Mouse (Mus musculus) retina, adult 2 months (tissue): ENCODE results near the gene Prss41.
"Not testable (repeated sequence)": the region's sequence is repeated elsewhere in the genome, so short reads cannot be mapped to it uniquely, and the experiment has no call there.

Experiments used
- DNase-seq: peaks from one replicate; pipeline ENCODE4 v3.0.0-alpha.2; 2012; ENCODE audit warnings: low read depth, low spot score

Gene Prss41

DNA sequence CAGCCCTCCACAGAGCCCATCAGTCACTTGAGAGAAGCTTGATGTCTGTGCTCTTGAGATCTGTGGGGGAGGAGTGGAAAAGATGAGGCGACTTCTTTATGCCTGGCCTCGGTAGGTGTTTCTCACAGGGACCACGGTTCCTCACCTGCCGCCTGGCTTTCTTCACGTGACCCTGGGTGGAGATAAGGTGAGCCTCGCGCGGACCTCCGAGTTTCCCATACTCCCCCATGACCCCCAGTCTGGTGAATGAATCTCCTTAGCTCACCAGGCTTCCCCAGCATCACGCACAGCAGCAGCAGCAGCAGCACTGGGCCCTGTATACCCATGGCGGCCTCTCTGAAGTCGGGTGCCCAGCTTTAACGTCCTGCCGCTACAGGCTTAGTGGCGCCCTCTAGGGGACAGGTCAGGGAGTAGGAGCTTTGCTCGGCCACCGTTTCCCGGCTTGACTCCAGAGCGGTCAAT lies at the start of gene Prss41, which contains the start of gene Prss32:
Gene Prss41, minus strand, starts transcription at position 361 of the 462 bp plus-strand sequence.
Gene Prss32, plus strand, starts transcription at position 44 of the 462 bp plus-strand sequence.
- DNase-seq = no peak

DNA sequence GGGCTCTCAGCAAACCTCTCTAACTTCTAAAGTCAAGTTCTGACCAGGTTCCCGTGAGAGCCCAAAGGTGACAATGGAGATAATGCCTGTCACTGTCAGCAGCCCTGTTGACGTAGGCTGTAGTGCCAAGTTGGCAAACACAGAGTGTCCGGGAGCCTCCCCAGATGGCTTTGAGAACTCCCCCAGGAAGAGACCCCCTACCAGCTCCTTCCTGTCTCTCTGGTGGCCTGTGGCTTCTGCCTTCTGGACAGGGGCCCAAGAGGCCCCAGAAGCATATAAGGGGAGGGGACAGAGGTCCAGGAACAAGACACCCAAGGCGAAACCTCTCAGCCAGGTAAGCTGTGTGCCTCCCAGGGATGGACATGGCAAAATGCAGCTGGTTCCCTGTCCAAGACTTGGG lies 36.6 kb upstream of the Prss41 start, which contains the start of the genes Dcpp1 and Dcpp2:
Gene Dcpp1, plus strand, starts transcription at position 301 of the 400 bp plus-strand sequence.
Gene Dcpp2, plus strand, starts transcription at position 305 of the 400 bp plus-strand sequence.
- DNase-seq = not testable (repeated sequence)

DNA sequence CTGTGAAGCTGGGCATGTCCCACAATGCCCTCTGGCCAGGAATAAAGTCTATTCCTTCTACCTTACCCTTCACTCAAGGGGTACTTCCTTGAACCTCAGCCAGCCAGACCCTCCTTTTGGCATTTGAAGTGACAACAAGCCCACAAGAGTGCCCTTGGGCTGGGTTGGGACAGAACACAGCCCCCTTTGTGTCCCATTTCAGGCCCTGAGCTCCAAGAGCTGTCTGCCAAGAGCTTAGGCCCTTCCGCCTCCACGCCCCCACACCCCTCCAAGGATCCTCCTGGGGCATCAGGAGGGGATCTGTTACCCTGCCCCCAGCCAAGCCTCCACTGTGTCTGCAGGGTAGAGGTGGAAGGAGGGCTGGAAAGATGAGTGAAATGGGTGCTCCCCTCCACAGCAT lies 33.2 kb upstream of the Prss41 start:
- DNase-seq = no peak

DNA sequence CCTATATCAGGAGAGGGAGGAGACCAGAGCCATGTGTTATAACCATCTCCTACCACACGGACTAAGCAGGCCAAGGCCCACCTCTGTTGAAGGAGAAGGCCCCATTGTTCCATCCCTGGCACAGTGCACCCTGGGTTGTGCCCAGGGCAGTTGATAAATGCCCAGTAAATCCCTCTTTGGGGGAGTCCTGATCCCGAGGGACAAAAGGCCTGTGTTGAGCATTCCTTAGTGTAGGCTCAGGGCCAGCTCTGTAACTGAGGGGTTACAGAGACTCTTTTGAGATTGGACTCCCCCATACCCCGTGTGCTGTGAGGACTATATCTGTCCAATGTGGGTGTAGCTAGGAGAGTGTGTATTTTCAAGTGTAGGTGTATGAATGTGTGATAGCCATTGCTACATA lies 32.8 kb upstream of the Prss41 start:
- no peak for DNase-seq

DNA sequence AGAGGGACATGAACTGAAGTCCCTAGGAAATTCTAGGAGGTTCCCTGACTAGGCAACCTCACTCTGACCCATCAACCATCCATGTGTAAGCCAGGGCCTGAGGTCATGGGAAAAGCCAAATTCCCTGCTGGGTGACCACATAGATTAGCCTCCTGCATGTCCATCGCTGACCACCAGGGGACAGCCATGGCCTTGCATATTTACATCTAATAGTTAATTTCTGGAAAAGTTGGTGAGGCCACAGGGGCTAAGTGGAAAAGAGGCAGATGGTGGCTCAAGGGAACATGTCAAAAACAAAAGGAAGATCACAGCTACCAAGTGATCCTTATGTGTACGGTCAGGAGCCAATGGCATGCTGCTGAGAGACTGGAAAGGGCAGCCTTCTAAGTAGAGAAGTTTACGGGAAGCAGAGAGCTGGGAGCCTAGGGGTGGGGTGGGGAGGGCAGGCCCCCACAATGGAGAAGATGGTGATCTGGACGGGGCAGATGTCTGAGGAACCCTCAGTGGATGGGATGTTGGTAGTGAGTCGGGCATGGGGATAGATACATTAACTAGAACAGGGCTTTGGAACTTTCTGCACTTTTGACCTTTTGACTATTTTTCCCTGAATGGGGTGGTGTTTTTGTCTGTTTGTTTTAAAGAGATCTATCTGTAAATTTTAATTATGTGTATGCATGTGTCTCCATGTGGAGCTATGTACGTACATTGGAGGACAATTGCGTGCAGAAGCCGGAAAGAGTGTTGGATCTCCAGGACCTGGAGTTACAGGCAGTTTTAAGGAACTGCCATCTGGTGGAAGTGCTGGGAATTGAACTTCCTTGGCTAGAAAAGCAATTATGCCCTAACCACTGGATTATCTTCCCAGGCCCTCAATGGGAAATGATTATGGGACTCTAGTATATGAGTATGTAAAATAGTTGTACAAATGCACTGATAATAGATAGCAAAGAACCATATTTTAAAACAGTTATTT lies 30.2 kb upstream of the Prss41 start:
- DNase-seq = peak; percentile 25

DNA sequence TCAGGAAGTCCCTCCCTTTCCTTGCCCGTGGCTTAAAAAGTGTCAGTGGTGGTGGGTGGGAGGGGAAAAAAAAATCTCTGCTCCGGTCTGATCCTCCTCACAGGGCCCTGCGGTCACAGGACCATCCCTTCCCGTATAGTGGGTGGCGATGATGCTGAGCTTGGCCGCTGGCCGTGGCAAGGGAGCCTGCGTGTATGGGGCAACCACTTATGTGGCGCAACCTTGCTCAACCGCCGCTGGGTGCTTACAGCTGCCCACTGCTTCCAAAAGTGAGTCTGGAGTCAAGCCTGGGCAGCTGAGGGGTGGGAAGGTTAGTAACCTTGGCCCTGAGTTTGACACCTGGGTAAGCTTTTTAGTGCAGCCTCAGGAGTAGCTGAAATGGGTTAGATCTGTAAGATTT lies 24.5 kb upstream of the Prss41 start:
- no peak for DNase-seq

DNA sequence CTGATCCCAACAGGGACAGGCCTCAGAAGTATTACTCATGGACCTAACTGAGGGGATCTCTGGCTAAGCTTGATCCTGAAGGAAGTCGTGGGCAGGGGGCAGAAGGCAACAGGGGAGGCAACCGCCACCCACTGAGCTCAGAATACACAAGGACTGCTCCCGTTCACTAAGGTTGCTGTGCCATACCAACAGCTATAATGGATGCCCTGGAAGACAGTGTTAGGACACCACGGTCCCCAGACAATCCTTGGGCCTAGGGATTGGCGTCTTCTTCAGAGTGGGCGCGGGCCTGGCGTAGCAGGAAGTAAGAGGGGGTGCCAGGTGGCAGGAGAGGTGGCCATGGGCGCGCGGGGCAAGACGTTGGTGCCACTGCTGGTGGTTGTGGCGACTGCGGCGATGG lies 23.8 kb upstream of the Prss41 start, which contains the start of gene Prss21:
Gene Prss21, plus strand, starts transcription at position 301 of the 400 bp plus-strand sequence.
- DNase-seq = no peak

DNA sequence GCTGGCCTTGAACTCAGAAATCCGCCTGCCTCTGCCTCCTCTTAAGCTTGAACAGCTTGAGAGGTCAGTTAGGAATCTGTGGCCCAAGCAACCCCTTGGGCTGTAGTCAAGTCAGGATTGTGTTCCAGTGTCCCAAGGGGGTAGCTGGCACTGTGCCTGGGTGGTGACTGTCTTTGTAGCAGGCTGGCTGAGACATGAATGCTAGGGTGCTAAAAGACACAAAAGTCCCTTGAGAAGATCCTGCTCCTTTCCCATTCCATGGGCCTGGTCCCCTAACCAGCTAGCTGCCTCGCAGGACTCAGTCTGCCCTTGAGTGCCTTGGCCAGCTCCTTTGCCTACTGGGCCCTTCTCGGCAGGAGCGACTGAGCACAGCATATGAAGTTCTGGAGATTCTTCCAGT lies 19.0 kb upstream of the Prss41 start:
- no peak for DNase-seq

DNA sequence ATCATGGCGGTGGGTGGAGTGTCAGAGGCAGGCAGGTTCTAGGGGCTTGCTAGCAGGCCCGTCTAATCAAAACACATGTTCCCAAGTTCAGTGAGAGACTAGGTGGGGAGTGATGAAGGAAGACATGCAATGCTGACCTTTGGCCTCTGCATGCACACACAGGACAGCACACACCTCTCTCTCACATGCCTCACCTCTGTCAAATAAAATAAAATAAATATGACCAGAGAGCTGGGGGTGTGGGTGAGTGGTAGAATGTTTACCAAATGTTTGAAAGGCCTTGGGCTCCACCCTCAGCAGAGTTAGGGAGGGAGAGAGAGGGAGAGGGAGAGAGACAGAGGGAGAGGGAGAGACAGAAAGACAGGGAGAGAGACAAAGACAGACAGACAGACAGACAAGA lies 13.9 kb upstream of the Prss41 start:
- no peak for DNase-seq

DNA sequence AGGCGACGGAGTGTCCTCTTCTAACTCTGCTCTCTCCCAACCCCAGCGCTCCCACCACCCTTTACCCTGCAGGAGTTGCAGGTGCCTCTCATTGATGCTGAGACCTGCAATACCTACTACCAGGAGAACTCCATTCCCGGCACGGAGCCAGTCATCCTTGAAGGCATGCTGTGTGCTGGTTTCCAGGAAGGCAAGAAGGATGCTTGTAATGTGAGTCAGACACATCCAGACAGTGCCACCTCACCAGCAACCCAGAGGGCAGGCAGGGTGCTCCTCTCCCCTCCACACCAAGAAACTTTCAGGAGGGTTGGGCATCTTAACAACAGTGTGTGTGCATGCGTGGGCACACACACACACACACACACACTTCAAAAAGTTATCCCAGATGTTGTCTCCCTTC lies 13.2 kb upstream of the Prss41 start:
- no peak for DNase-seq

DNA sequence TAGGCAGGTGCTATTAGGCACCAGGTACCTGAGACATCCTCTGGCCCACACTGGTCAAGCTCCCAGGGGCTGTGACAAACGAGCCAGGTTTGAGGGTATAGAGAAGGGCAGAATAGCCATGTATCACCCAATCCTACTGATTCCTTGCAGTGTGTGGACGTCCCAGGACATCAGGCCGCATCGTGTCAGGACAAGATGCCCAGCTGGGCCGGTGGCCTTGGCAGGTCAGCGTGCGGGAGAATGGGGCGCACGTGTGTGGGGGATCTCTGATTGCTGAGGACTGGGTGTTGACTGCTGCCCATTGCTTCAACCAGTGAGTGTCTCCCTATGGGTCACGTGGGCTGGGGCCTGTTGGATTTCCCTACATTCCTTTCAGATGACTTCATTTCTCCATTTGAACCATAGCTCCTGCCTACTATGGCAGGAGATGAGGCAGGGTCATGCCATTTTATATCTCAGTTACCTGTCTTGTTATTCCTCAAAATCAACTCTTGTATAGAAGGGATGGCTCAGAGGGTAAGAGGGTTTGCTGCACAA lies 10.3 kb upstream of the Prss41 start:
- no peak for DNase-seq

DNA sequence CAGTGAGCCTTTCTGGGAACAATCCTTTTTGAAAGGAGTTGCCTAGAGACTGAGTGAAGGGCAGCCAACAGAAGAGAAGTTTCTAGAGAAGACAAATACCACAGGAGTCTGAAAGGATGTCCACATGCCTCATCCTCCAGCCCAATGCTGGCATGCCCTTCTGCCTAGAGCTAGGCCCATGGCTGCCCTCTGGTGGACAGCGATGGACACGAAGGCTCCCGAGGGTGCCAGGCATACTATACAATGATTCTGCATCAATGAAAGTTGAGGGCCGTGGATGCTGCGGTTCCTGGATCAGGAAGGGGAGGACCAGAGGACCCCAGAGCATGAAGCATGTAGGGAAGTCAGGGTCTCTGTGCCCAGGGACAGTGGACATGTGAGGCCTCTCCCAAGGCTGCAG lies 9.3 kb upstream of the Prss41 start:
- DNase-seq = no peak

DNA sequence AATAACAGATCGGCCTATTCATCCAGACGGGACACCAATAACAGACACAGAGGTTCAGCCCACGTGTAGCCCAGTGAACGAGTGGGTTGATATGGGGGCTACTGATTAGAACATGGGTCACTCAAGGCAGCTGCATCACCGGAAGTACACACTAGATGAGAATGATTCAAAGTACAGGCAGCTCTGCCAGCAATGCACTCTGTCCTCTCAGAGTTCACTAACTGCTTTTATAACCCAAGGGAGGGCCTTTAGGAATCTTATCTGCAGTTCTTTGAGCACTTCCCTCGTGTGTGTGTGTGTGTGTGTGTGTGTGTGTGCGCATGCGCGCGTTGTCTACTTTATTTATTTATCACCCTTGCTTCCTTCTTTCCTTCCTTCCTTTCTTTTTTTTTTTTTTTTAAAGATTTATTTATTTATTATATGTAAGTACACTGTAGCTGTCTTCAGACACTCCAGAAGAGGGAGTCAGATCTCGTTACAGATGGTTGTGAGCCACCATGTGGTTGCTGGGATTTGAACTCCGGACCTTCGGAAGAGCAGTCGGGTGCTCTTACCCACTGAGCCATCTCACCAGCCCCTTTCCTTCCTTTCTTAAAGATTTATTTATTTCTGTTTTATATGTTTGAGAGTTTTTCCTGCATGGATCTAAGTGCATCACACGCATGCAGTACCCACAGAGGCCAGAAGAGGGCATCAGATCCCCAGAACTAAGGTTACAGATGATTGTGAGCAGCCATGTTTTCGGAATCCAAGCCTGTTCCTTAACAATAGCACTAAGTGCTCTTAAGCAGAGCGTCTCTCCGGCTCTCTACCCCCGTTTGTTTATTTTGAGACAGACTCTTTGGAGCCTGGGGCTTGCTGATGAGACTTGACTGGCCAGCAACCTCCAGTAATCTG lies 7.1 kb upstream of the Prss41 start:
- DNase-seq = peak; percentile 44

DNA sequence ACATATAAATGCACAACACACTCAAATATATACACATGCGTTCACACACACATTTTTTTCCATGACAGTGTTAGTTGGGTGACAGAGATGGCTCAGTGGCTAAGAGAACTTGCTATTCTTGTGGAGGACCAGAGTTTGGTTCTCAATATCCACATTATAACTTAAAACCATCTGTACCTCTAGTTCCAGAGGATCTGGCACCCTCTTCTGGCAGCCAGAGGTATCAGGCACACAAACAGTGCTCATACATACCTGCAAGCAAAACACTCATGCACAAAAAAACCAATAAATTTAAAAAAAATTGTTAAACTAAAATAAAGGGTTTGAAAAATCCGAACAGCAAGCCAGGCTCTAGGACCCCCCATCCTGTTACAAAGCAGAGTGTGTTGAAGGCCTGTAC lies 6.1 kb upstream of the Prss41 start:
- DNase-seq = no peak

DNA sequence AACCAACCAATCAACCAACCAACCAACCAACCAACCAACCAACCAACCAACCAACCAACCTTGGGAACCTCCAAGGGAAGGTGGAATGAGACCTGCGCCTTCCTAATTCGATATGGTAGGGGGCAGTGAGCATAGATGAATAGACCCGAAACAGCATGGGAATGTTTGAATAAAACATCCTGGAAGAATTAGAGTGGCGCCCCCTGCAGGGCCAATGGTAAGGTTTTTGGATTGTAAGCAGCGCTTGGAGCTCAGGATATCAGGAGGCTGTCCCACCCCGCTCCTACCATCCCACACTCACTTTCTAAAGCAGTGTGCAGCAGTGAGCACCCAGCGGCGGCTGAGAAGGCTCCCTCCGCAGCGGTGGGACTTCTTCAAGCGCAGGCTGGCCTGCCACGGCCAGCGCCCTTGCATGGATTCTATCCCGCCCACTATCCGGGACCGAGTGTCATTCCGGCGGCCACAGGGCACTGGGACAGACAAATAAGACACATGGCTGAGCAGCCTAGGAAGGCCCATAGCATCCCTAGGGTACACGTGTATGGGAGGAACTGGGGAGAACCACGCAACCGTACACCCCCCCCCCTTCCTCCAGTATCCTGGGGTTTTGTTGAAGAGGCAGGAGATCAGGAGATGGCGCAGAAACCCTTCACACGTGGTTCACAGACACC lies 696 bp downstream of the Prss41 start:
- no peak for DNase-seq

DNA sequence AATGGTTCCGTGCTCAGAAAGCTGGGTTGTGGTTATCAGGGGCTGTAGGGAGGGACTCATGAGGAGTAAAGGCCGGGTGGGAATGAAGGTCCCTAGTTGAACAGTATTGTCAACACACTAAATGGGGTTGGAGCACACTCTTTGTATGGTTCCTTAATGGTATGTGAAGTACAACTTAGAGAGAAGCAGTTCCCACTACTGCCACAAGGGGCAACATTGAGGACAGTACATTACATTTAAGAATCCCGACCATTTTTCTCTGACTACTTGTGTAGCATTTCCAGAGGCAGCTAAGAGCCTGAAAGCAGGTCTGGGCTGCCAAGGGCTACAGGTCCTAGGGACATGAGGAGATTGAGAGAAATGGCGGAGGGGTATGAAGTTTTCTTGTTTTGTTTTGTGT lies 2.8 kb downstream of the Prss41 start:
- no peak for DNase-seq

DNA sequence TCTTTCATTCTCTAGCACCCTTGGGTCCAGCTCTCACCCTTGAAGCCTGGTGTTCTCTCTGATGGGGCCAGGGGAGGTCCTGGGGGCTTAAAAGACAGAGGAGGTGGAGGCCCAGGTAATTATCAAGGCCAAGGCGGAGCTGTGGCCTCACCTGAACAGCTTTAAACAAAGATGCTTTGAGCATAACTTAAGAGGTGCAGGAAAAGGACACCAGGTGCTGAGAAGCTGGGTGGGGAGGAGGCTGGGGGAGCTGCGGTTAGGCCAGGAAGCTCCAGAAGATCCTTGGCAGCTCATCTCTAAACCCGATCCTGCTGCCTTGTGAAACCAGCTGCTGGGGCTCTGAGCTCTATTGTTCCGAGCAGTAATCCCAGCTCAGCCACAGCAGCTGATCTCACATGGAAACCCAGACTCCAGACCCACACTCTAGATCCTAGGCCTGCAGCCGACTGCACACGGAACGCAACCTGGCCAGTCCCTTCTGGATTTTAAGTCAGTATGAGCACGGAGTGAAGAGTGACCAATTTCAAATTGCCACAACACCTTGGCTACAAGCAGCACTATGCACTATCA lies 7.9 kb downstream of the Prss41 start, which contains the start of gene Prss33:
Gene Prss33, minus strand, starts transcription at position 51 of the 570 bp plus-strand sequence.
- no peak for DNase-seq

DNA sequence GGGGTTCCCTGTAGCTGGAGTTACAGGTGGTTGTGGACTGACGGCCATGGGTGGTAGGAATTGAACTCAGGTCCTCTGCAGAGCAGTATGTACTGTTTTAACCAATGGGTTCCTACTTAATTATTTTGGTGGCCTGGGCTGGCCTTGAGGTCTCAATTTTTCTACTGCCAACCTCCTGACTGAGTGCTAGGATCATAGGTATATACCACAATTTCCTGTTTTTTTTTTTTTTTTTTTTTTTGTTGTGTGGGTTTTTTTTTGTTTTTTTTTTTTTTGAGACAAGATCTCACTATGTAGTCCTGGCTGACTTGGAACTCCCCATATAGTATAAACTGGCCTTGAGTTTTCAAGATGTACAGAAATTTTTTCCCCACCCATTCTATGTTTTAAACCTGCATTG lies 12.8 kb downstream of the Prss41 start:
- DNase-seq = no peak

DNA sequence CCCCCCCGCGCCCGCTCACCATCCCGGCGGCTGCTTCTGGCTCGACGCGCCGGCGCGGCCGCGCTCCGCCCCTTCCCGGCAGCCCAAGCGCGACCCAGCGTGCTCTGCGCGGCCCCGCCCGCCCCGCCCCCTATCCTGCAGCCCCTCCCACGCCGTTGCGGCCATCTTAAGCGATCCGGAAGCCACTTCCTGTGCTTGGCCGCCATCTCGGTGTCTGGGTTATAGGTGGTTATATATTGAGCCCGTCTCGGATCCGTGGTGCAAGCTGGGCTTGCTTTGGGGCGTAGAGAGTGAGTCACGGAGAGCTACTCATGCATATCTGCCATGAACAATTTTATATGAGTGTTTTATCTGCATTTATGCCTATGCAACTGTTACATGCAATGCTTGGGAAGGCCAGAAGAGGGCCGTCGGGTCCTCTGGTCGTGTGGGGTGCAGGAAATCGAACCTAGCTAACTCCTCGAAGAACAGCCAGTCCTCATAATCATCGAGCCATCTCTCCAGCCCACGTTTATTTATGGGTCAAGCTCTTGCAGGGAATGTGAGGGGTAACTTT lies 14.8 kb downstream of the Prss41 start, which contains the start of gene Elob:
Gene Elob, minus strand, starts transcription at position 73 of the 556 bp plus-strand sequence.
- DNase-seq = peak; percentile 80
